Mouse (Mus musculus): Measurements from ENCODE around the gene Dhrs4. TPM values are rescaled to one million over a fixed set of nuclear protein-coding genes. Genes with fewer than 3 reads are reported as not detected.
A peak's percentile ranks its signal among the peaks of the same experiment; 100 is the strongest.

The Dhrs4 gene
- total RNA-seq, 2 experiments from 2014 or later: 13.6 to 14.9 TPM

DNA sequence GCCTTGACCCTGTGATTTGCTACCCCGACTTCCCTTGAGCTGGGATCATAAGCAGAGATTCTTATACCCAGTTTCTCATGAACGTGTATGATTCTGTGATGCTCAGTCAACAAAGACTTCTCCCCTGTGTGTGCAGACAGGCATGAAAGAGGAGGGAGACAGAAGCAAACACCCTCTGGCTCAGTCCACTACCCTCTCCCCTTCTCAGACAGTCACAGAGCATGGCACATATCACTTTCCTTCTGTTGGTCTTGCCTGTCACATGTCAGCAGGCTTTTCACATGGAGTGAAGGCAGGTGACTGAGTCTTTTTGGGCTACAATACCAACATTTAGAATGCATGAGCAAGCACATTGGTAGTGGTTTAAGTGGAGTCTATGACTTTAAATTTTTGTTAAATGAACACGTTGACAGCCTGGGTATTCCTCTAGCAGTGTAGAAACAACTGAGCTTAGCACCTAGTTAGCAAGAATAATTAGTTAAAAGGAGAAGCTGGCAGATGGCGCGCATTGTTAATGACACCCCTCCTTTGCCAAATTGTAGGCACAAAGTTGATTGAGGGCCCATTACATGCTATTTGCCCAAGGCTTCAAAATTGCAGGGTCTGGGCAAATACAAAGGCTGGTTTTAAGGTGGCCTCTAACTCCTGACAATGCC lies 6.0 kb downstream of the Dhrs4 start:
- intact Hi-C loops (cut with DNase I): loop anchor here (5.0 to 10.0 kb wide), 2 partner anchors 60 to 212 kb away; no protein-coding TSS in a partner anchor
- DNase-seq: no peak

DNA sequence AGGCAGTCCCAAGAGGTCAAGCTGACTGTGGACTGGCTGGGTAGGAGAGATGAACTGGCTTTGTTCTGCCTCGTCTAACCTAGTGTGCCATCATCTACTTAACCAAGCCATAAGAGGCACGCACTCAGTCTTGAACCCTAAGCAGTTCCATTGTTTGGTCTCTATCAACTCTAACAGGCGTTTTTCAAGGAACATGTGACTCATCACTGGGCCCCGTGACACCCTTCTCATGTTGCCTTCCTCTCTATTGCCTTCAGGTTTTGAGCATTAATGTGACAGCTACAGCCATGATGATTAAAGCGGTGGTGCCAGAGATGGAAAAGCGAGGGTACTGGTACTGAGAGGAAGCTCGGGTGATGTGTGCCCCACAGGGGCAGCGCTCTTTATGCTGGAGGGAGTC lies 8.3 kb downstream of the Dhrs4 start:
- intact Hi-C loops (cut with DNase I): loop anchor here (5.0 to 10.0 kb wide), 2 partner anchors 62 to 215 kb away; no protein-coding TSS in a partner anchor

DNA sequence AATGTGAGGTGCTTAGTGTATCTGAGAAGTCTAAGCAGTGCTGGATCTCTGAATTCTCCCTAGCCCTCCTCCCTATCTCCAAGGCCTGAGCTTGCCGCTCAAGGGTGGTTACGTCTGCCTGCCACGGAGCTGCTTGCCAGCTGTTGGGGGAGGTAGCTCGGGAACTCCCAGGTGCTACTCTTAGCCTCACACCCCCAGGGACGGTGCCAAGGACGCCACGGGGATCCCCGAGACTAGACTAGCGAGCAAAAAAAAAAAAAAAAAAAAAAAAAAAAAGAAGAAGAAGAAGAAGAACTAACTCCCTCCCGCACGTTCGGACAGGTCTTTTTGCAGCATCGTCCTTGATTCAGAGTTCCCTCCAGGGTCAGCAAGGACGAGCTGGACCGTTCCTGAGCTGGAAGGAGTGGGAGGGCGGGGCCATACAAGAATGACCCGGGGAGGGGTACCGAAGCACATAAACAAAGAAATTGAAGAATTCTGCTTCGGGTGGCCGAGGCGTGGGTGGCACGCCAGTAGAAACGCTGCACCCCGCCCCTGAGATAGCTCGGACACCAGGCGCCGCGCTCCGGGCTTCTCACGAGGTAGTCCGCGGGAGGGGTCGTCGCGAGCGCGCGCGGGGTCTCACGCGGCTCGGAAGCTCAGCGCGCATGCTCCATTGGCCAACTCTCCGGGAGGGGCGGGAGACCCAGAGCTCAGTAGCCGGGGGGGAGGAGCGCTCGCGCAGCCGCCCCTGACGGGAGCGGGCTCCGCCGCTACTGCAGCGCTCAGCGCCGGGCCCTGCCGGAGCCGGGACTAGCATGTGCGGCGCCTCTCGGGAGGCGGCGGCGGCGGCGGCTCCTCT lies 12.0 kb downstream of the Dhrs4 start, which contains the start of gene Carmil3:
Gene Carmil3, plus strand, starts transcription at position 291 of the 841 bp plus-strand sequence.
- intact Hi-C loops (cut with DNase I): loop anchor here (10.0 kb wide), 1 partner anchor 336 kb away; no protein-coding TSS in a partner anchor

More for the DNA sequence above, 8.3 kb downstream of the Dhrs4 start:
- DNase-seq: no peak

DNA sequence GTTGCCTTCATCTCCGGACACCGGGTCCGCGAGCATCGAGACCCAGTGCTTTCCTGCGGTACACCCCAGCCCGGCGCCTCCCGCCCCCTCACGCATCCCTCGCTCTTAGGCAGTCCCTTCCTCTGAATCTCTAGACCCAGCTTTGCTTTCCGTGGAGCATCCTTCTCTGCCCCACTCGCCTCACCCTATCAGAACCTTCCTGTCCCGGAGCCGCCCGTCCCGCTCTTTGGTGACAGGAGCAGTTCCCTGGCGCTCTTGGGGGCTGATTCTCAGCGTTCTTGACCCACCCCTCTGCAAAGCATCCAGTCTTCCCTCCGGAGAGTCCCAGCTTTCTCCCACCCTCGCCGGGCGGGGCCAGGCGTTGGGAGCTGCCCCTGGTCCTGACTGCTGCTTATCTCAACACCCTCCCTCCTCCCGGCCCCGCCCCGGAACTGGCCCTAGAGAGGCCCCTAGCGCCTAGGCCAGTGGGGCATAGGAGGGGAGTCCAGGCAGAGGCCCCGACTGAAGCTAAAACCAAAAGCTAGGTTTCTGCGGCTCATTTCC lies 12.8 kb downstream of the Dhrs4 start:
- DNase-seq: peak; percentile 74
- intact Hi-C loops (cut with DNase I): loop anchor here (10.0 kb wide), 1 partner anchor 337 kb away; no protein-coding TSS in a partner anchor

More for the DNA sequence above, 12.0 kb downstream of the Dhrs4 start, which contains the start of gene Carmil3:
- peak; percentile 90 for DNase-seq

DNA sequence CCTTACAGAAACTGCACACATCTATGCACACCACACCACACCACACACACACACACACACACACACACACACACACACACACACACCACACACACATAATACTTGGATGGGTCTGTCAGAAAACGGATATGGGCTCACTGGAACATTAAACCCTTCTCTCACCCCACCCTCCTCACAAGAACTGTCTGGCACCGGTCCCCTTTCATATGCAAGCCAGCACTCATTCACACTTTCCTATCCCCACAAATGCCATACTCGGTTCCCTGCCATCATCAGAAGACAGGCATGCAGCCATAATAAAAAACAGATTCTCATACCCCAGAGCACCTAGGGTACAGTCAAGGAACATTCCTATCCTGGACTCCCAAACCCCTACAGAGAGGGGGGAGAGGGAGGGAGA lies 13.5 kb downstream of the Dhrs4 start:
- intact Hi-C loops (cut with DNase I): loop anchor here (10.0 kb wide), 1 partner anchor 337 kb away; no protein-coding TSS in a partner anchor
- DNase-seq: no peak

DNA sequence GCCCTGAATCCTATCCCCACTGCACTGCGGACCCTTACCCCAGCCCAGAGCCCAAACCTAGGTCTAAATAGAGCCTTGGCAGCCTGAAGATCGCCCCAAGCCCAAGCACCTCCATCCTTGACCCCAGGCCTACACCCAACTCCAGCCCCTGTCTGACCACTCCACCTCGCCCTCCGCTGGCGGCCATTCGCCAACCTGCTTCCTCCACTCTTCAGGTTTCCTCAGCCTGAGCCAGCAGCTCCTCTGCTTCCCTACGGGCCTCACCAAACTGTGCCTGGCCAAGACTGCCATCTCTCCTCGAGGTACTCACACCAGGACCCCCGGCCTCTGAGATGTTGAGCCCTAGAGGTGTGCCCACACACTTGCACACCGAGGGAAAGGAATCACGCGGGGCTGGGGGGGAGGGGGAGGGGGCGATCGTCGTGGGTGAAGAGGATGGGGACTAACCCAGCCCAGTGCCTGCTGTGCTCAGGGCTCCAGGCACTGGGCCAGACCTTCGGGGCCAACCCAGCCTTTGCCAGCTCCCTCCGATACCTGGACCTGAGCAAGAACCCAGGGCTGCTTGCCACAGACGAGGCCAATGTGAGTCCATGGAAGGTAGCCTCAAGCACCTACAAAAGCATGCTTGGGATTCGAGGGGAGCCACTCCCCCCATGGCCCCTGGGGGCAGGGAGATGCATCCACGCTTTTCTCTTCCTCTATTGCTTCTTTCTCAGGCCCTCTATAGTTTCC lies 17.1 kb downstream of the Dhrs4 start:
- intact Hi-C loops (cut with DNase I): loop anchor here (10.0 kb wide), 1 partner anchor 341 kb away; no protein-coding TSS in a partner anchor
- no peak for DNase-seq

DNA sequence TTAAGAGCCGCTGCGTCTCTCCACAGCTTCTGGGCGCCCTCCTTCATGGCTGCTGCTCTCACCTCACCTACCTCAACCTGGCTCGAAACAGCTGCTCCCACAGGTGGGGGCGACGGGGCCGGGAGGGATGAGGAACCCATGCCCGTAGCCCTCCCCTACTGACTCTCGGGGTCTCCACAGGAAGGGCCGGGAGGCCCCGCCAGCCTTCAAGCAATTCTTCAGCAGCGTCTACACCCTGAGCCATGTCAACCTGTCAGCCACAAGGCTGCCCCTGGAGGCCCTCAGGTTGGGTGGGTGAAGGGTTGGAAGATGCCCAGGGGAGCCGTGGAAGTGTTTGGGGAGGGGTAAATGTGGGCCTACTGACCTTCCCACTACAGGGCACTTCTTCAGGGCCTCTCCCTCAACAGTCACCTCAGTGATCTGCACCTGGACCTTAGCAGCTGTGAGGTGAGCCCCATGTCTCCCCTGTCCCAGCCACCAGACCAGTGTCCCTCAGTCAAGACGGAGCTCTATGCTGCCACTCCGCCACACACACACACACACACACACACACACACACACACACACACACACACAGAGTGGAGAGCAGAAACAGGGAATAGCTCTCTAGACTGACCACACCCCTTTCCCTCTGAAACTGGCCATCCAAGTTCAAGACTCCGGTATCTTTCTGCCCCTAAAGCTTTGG lies 18.3 kb downstream of the Dhrs4 start:
- intact Hi-C loops (cut with DNase I): loop anchor here (10.0 kb wide), 1 partner anchor 342 kb away; no protein-coding TSS in a partner anchor
- DNase-seq: no peak

DNA sequence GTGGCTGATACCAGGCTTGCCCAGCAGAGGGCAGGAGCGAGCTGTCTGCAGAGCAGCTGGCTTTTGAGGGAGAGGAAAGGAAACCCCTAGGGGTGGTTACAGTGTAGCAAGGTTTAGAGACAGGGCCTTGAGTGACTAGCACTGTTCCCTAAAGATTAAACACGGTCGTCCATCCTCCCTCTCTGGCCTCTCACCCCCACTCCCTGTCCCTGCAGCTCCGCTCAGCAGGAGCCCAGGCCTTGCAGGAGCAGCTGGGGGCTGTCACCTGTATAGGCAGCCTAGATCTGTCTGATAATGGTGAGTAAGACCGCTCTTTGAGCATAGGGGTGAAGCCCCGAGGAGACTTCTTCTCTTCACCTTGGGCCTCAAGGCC lies 18.9 kb downstream of the Dhrs4 start:
- intact Hi-C loops (cut with DNase I): loop anchor here (10.0 kb wide), 1 partner anchor 343 kb away; no protein-coding TSS in a partner anchor
- peak; percentile 90 for DNase-seq

DNA sequence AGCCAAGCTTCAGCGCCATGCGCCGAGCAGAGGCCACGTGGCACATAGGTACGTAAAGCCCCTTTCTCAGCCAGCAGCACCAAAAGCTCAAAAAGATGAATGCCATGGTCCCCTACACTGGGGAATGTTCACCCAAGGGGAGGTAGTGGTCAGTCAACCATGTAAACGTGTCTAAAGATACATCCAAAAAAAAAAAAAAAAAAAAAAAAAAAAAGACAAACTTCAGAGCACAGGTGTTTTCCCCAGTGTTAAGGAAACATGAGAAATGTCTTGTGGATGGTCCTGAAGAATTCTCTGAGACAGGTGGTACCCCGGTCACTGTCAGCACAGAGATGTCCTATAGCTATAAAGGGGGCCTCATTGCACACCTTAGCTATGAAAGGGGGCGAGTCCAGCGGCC lies 27.1 kb downstream of the Dhrs4 start:
- intact Hi-C loops (cut with DNase I): no loop called here
- DNase-seq: no peak

DNA sequence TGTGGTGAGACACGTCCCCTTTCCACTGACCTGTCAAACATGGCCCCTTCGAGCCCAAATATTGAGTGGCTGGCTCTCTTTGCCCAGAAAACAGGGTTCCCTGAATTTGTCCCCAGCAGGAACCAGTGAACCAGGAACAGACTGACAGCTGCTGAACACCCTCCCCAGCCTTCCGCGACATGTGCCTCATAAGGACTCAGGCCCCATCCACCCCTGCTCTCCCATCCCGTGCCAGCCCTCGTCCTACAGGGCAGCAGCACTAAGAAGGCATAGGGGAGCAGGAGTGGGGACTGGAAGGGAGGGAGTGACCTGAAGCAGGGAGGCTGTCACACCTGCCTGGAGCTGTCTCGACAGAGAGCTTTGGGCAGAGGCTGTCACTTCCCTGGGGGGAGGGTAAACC lies 29.2 kb downstream of the Dhrs4 start:
- no peak for DNase-seq
- intact Hi-C loops (cut with DNase I): no loop called here

DNA sequence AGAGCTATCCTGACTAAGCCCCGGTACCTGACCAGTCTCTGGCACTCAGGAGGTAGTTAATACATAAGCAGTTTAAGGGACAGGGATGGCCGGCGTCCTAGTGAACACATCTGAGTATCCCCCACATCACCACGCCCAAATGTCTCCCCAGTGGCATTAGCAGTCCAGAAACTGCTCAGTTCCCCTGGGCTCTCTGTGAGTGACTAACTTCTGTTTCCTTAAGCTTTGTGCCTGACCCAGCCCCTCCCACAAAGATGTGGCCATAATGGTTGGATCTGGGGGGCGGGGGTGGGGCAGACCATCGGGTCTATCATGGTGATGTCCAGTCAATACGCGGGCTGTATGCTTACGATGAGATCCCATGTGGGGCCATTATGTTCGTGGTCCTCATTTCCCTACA lies 31.0 kb downstream of the Dhrs4 start:
- no peak for DNase-seq
- intact Hi-C loops (cut with DNase I): no loop called here

DNA sequence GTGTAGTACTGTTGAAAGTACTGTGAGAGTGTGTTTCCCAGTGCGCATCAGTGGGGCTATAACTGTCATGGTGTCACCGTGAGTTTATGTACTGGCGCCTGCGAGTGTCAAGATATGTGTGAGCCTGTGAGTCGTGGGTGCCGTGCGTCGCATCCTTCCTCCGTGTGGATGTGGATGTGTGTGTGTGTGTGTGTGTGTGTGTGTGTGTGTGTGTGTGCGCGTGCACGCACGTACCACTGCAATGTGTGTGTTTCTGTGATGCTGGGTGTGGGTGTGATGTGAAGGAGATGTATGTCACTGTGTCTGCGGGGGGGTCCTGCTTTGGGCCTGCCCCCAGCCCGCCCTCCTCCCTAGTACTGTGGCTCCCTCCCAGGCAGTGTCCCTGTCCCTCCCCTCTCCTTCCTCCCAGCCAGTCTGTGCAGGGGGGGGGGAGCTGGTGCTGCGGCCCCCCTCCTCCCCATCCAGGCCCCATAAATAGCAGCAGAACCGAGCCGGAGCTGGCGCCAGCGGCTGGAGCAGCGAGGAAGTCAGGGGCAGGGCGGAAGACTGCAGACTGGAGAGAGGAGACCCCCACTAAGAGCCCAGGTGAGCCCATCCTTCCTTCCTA lies 31.7 kb downstream of the Dhrs4 start, which contains the start of gene Cpne6:
Gene Cpne6, plus strand, starts transcription at position 321 of the 607 bp plus-strand sequence.
- DNase-seq: no peak
- intact Hi-C loops (cut with DNase I): no loop called here

DNA sequence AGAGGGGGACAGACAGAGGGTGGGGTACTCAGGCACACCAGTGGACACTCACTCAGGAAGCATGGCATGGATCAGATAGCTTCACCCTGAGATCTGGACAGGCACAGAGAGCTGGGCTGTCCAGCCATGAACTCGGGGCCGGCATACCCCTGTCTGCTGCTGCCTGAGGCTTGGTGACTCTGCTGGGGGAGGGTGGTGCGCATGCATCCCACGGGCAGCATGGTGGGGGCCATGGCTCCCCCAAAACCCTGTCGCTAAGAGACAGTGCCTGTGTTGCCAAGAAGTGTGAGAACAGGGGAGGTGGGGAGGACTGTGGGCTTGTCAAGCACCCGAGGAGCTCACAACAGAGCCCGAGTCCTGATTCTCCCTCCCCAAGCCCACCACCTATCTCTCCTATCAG lies 32.5 kb downstream of the Dhrs4 start:
- no peak for DNase-seq
- intact Hi-C loops (cut with DNase I): no loop called here

DNA sequence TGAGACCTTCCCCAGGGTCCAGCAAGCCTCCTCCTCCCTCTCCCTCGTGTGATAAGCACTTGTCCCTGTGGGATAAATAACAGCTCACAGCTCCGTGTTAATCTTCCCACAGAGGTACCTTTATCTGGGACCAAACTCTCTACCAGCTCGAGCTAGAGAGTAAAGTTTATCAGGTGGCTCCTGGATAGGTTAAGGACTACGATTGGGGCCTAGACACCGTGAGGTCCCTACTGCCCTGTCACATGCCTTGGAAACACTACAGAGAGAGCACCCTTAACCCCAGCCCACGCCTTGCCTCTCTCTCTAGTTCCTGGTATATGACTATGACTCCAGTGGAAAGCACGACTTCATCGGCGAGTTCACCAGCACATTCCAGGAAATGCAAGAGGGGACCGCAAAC lies 35.4 kb downstream of the Dhrs4 start:
- DNase-seq: no peak
- intact Hi-C loops (cut with DNase I): no loop called here

DNA sequence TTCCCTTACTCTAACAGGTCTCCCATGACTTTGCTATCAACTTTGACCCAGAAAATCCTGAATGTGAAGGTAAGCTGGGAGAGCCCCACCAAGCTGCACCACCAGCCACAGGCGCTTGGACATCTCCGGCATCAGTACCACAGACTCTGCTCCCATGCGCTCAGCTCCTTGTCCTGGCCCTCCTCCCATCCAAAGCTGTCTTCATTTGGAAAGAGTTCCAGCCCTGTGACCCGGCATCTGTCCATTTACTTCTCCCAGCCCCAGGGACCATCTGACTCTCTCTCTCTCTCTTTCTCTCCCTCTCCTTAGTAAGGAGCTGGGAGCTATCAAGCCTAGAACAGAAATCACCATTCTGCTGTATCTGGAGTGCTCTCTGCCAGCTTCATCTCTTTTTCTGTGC lies 37.3 kb downstream of the Dhrs4 start:
- intact Hi-C loops (cut with DNase I): no loop called here
- no peak for DNase-seq

DNA sequence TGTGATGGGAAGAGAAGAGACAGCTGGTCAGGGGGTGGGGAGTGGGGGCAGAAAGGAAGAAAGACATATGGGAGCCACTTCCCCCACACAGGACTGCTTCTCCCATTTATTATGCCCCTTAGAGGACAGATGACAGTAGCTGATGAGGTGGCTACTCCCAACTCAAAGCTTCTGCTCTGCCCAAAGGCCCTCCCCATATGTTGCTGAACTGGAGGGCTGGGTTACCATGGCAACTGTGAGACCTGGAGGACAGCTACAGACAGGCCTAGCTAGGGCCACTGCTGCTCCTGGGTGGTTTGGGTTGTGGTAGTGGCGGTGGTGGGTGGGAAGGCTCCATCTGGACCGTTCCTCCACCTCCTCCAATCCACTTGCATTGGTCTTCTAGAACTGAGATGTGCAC lies 40.3 kb downstream of the Dhrs4 start:
- intact Hi-C loops (cut with DNase I): no loop called here
- DNase-seq: peak; percentile 86

DNA sequence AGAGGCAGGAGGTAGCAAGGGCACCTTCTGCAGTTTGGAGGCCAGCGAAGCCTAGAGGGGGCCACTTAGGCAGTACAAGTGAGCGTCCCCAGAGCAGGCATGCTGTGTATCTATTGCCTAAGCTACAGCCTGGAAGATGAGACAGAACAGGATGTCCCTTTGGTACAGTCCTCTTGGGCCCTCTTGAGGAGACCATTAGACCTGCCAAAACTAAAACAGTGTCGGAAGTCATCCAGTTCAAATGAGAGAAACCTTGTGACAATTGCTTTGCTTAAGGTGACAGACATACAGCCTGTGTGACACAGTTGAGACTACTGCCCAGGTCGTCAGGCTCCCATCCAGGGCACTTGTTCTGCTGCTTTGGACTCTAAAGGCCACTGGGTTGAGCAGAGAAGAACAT lies 41.0 kb downstream of the Dhrs4 start:
- intact Hi-C loops (cut with DNase I): no loop called here
- no peak for DNase-seq

DNA sequence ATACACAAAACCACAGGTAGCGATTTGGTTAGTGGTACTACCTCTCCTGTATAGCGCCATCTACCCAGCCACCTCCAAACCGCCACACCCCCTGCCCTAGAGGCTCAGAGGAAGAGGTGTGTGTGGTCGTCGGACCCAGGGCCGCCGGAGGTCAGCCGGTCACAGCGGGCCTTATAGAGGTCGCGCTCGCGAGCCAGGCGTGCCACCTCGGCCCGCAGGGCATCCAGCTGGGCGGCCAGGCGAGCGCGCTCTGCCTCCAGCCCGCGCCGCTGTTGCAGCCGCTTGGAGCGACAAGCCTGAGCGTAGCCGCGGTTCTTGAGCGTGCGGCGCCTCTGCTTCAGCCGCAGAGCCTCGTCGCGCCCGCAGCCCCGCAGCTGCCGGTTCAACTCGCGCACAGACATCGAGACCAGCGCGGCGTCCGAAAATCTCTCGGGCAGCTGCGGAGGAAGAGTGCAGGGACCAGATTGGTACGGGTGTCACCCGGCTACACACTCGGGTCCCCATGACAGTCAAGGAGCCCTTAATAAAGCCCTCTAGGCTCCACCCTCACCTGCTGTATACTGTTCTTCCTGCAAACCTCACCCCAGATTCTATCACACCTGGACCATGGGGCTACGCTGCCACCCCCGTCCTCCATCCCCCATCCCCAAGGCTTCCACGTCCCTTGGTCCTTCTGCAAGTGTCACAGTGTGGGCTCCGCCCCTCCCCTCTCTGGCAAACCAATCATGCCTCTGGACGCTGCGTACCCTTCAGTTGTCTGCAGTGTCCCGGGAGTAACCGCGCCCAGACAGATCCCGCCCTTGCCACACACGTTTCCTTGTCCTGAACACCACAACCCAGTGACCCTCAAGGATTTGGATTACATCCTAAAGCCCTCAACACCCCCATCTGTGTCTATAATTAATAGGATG lies 42.1 kb downstream of the Dhrs4 start:
- intact Hi-C loops (cut with DNase I): no loop called here
- peak; percentile 83 for DNase-seq

Measured in left cerebral cortex, postnatal 4 days (tissue).